Mouse (Mus musculus) hindbrain, embryonic 10.5 days (tissue): ENCODE results near the gene Igsf9. TPM values are rescaled to one million over a fixed set of nuclear protein-coding genes. Genes with fewer than 3 reads are reported as not detected.

Experiments used
- DNase-seq: peaks from one replicate; pipeline ENCODE4 v3.0.0-alpha.2; 2017; ENCODE audit warnings: low spot score
- H3K27ac ChIP-seq: fragments of 300-500 bp; sonication (generic); 2 replicates; pipeline ENCODE4 v1.5.1; 2016; ENCODE audit warnings: mild to moderate bottlenecking, moderate library complexity
- H3K27me3 ChIP-seq: fragments of 300-500 bp; sonication (generic); 2 replicates; pipeline ENCODE4 v1.6.1; 2016; ENCODE audit warnings: mild to moderate bottlenecking; ENCODE audit not compliant: poor library complexity, insufficient read depth, severe bottlenecking
- H3K36me3 ChIP-seq: fragments of 300-500 bp; sonication (generic); 2 replicates; pipeline ENCODE4 v1.6.1; 2016; ENCODE audit warnings: mild to moderate bottlenecking, moderate library complexity
- H3K4me1 ChIP-seq: fragments of 300-500 bp; sonication (generic); replicated peaks from 2 replicates; pipeline ENCODE4 v1.6.1; 2016; ENCODE audit warnings: mild to moderate bottlenecking
- H3K4me3 ChIP-seq: fragments of 300-500 bp; sonication (generic); 2 replicates; pipeline ENCODE4 v1.5.1; 2016; ENCODE audit warnings: mild to moderate bottlenecking, moderate library complexity
- H3K9me3 ChIP-seq: fragments of 300-500 bp; sonication (generic); 2 replicates; pipeline ENCODE4 v1.6.1; 2016; ENCODE audit warnings: mild to moderate bottlenecking, moderate library complexity
- WGBS: fragments of 180-500 bp; shearing (Covaris S2); methylation state at CpG from one replicate; pipeline ENCODE4 v1.1.7; 2016; 5-methylcytosine and 5-hydroxymethylcytosine counted together
- polyA plus RNA-seq: library from polyadenylated mRNA; unstranded; fragments of >200 nt; fragmentation: Nextera tagmentation; extraction: Ambion mirVana; gene quantifications from 2 replicates; pipeline ENCODE4 v1.2.1, GENCODE M21; 2016

The Igsf9 gene
- polyA plus RNA-seq, 1 experiment from 2014 or later, result 74.1 TPM

GRCm38 (mm10) chr1:172532551-172532950, 51.0 kb downstream of the Igsf9 start:
- H3K4me3 ChIP-seq, result peak overlapping the region; percentile 45
- peaks cover 46% of the 10 kb centered on the region for H3K27me3 ChIP-seq
- peaks cover 25% of the 10 kb centered on the region for H3K4me1 ChIP-seq
- H3K9me3 ChIP-seq, result no peaks in the 10 kb centered on the region
- DNase-seq, result peak; percentile 66
- peak overlapping the region; percentile 77 for H3K27ac ChIP-seq
- 3% methylated on average over 13 of the region's 13 CpGs for WGBS
- H3K36me3 ChIP-seq, result no peaks in the 10 kb centered on the region

DNA sequence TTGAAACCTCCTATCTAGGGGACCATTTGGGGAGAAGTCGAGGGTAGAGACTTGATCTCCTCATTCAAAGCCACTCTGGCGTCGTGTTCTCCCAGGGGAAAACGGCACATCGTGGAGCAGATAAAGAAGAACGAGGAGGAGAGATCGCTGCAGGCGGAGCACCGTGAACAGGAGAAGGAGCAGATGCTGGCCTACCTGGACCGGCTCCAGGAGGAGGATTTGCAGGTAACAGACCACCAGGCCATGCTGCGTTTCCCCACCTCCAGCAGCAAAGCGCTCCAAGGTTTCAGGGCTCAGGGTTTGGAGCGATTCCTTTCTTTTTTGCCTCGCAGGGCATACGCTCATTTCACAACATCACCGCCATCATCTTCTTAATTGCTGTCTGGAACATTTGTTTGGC, 53.5 kb downstream of the Igsf9 start:
- 82% methylated on average over 16 of the region's 16 CpGs for WGBS
- Histone ChIP-seq H3K4me3 (no peak overlapping the region), H3K27me3 (peaks cover 43% of the 10 kb centered on the region), H3K27ac (no peak overlapping the region), H3K4me1 (peaks cover 28% of the 10 kb centered on the region), H3K36me3 (no peaks in the 10 kb centered on the region), H3K9me3 (no peaks in the 10 kb centered on the region)
- DNase-seq, result no peak

- peaks cover 8% of the 10 kb centered on the region for H3K4me1 ChIP-seq
- DNase-seq, result no peak
- 74% methylated on average over 6 of the region's 6 CpGs for WGBS
- H3K9me3 ChIP-seq, result no peaks in the 10 kb centered on the region
- H3K27me3 ChIP-seq, result peaks cover 25% of the 10 kb centered on the region
- H3K27ac ChIP-seq, result no peak overlapping the region
- H3K36me3 ChIP-seq, result no peaks in the 10 kb centered on the region
- H3K4me3 ChIP-seq, result no peak overlapping the region
These were observed 58.2 kb downstream of the Igsf9 start for GRCm38 (mm10) chr1:172539827-172540226.

GRCm38 (mm10) chr1:172540283-172540820, 58.8 kb downstream of the Igsf9 start:
- no peak for DNase-seq
- Histone ChIP-seq H3K27ac (peak overlapping the region; percentile 35; the same call in 1 of the 2 replicates), H3K9me3 (no peaks in the 10 kb centered on the region), H3K27me3 (peaks cover 25% of the 10 kb centered on the region), H3K4me3 (no peak overlapping the region), H3K4me1 (peaks cover 8% of the 10 kb centered on the region; the same call in 1 of the 2 replicates), H3K36me3 (no peaks in the 10 kb centered on the region)
- 50% methylated on average over 11 of the region's 11 CpGs for WGBS

GRCm38 (mm10) chr1:172546062-172546461, 64.5 kb downstream of the Igsf9 start:
- no peaks in the 10 kb centered on the region for H3K9me3 ChIP-seq
- no peak for DNase-seq

More at GRCm38 (mm10) chr1:172546062-172546461, 64.5 kb downstream of the Igsf9 start:
- no peak overlapping the region for H3K4me3 ChIP-seq
- peaks cover 30% of the 10 kb centered on the region for H3K4me1 ChIP-seq
- H3K27me3 ChIP-seq, result peaks cover 27% of the 10 kb centered on the region
- no peaks in the 10 kb centered on the region for H3K36me3 ChIP-seq
- H3K27ac ChIP-seq, result no peak overlapping the region
- WGBS, result 90% methylated on average over 4 of the region's 4 CpGs

Other genes starting within 250 kb of the Igsf9 start
- gene Atp1a4, start 223.4 kb upstream of the Igsf9 start, polyA plus RNA-seq, result not detected in 2 replicates
- 63.5 and 142 TPM in 2 replicates for gene Igsf8, start 220.1 kb upstream of the Igsf9 start, polyA plus RNA-seq
- gene Atp1a2, start 183.7 kb upstream of the Igsf9 start, polyA plus RNA-seq, result 2.1 and 2.3 TPM in 2 replicates
- 0.11 and 0.71 TPM in 2 replicates for gene Kcnj9, start 152.5 kb upstream of the Igsf9 start, polyA plus RNA-seq
- 0.31 and 0.77 TPM in 2 replicates for gene Kcnj10, start 140.6 kb upstream of the Igsf9 start, polyA plus RNA-seq
- 8.7 and 10.5 TPM in 2 replicates for gene Pigm, start 105.2 kb upstream of the Igsf9 start, polyA plus RNA-seq
- gene Slamf9, start 6.4 kb upstream of the Igsf9 start, polyA plus RNA-seq, result 0.16 TPM in 1 of 2 replicates, not detected in the other
- 73.3 and 80.4 TPM in 2 replicates for gene Tagln2, start 18.3 kb downstream of the Igsf9 start, polyA plus RNA-seq
- 2.4 and 3.6 TPM in 2 replicates for gene Cfap45, start 39.0 kb downstream of the Igsf9 start, polyA plus RNA-seq
- gene Vsig8, start 74.2 kb downstream of the Igsf9 start, polyA plus RNA-seq, result 0.15 TPM in 1 of 2 replicates, not detected in the other
- gene Slamf8, start 108.8 kb downstream of the Igsf9 start, polyA plus RNA-seq, result 0.12 TPM in 1 of 2 replicates, not detected in the other
- 0.21 TPM in 1 of 2 replicates, not detected in the other for gene Fcrl6, start 120.8 kb downstream of the Igsf9 start, polyA plus RNA-seq
- 8.4 and 10.2 TPM in 2 replicates for gene Dusp23, start 151.2 kb downstream of the Igsf9 start, polyA plus RNA-seq
- 0.21 and 0.34 TPM in 2 replicates for gene Crp, start 216.3 kb downstream of the Igsf9 start, polyA plus RNA-seq